Mouse (Mus musculus) lung, postnatal 0 days (tissue): ENCODE results near the gene Fblim1. TPM values are rescaled to one million over a fixed set of nuclear protein-coding genes. Genes with fewer than 3 reads are reported as not detected.

Source experiments
- ATAC-seq: fragments of 200-750 bp; cut with Nextera tagmentation; 2 replicates; pipeline ENCODE4 v1.8.0; 2017; ENCODE audit warnings: moderate library complexity
- DNase-seq: peaks from one replicate; pipeline ENCODE4 v3.0.0-alpha.2; 2016; ENCODE audit warnings: low spot score
- H3K27ac ChIP-seq: fragments of 300-500 bp; sonication (generic); 2 replicates; pipeline ENCODE4 v1.5.1; 2014; ENCODE audit warnings: antibody characterized with exemption, mild to moderate bottlenecking, low read length, mixed read lengths
- H3K27me3 ChIP-seq: fragments of 300-500 bp; sonication (generic); replicated peaks from 2 replicates; pipeline ENCODE4 v1.6.1; 2014; ENCODE audit warnings: low read length, mixed read lengths; ENCODE audit not compliant: insufficient read depth
- H3K36me3 ChIP-seq: fragments of 300-500 bp; sonication (generic); 2 replicates; pipeline ENCODE4 v1.6.1; 2014; ENCODE audit warnings: low read length, mixed read lengths; ENCODE audit not compliant: insufficient read depth
- H3K4me1 ChIP-seq: fragments of 300-500 bp; sonication (generic); 2 replicates; pipeline ENCODE4 v1.6.1; 2014; ENCODE audit warnings: antibody characterized with exemption, low read depth, low read length, mixed read lengths; ENCODE audit not compliant: insufficient read depth
- H3K4me2 ChIP-seq: fragments of 300-500 bp; sonication (generic); replicated peaks from 2 replicates; pipeline ENCODE4 v1.6.1; 2014; ENCODE audit warnings: low read depth, mild to moderate bottlenecking, low read length, moderate library complexity, mixed read lengths
- H3K4me3 ChIP-seq: fragments of 300-500 bp; sonication (generic); 2 replicates; pipeline ENCODE4 v1.5.1; 2014; ENCODE audit warnings: low read depth, low read length
- H3K9ac ChIP-seq: fragments of 300-500 bp; sonication (generic); replicated peaks from 2 replicates; pipeline ENCODE4 v1.6.1; 2014; ENCODE audit warnings: low read depth, mild to moderate bottlenecking
- H3K9me3 ChIP-seq: fragments of 300-500 bp; sonication (generic); 2 replicates; pipeline ENCODE4 v1.6.1; 2016; ENCODE audit warnings: low read length, mixed read lengths
- CTCF ChIP-seq: IDR thresholded peaks from 2 replicates; pipeline ENCODE4 v1.5.1; 2016; ENCODE audit warnings: antibody characterized with exemption, mild to moderate bottlenecking
- EP300 ChIP-seq: IDR thresholded peaks from 2 replicates; pipeline ENCODE4 v1.6.1; 2016; ENCODE audit warnings: antibody characterized with exemption, mild to moderate bottlenecking, control low read depth
- WGBS: fragments of 180-500 bp; shearing (Covaris S2); extraction: QIAGEN DNeasy Blood & Tissue Kit; methylation state at CpG from one replicate; pipeline ENCODE4 v1.1.7; 2014; 5-methylcytosine and 5-hydroxymethylcytosine counted together
- polyA plus RNA-seq: library from polyadenylated mRNA; unstranded; fragments of >200 nt; fragmentation: Nextera tagmentation; extraction: Ambion mirVana; gene quantifications from 2 replicates; pipeline ENCODE4 v1.2.1, GENCODE M21; 2015

Fblim1 gene
- polyA plus RNA-seq, 1 experiment from 2014 or later: 52.3 TPM

DNA sequence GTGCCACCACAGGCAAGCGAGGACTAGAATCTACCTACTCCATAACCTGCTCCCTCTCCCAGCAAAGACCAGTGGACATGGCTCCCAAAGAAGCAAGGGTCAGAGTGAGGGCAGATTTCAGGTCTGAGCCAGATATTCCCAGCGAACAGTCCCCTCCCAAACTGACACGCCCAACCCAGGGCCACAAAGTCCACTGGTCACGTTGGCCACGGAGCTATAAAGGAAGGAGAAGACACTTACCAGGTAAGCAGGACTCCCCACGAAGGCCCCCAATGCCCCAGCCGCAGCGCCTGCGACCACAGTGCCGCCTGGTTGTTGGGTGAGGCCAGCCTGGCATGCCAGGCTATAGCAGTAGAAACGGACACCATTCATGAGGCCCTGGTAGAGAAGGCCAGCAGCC, 17.1 kb upstream of the Fblim1 start:
- H3K27ac ChIP-seq: no peak overlapping the region; the same call in 1 of the 2 replicates
- TF ChIP-seq EP300 (no peak), CTCF (no peak)
- WGBS: 84% methylated on average over 11 of the region's 11 CpGs
- no peak for ATAC-seq
- no peak overlapping the region for H3K4me2 ChIP-seq
- H3K4me1 ChIP-seq: peaks cover 2% of the 10 kb centered on the region; the same call in 1 of the 2 replicates
- 0 out of 2 replicates have a peak, but pooled peaks cover 3% of the 10 kb centered on the region for H3K36me3 ChIP-seq
- H3K27me3 ChIP-seq: no peaks in the 10 kb centered on the region
- no peak overlapping the region for H3K4me3 ChIP-seq
- H3K9me3 ChIP-seq: no peaks in the 10 kb centered on the region
- no peak for DNase-seq
- no peak overlapping the region for H3K9ac ChIP-seq

DNA sequence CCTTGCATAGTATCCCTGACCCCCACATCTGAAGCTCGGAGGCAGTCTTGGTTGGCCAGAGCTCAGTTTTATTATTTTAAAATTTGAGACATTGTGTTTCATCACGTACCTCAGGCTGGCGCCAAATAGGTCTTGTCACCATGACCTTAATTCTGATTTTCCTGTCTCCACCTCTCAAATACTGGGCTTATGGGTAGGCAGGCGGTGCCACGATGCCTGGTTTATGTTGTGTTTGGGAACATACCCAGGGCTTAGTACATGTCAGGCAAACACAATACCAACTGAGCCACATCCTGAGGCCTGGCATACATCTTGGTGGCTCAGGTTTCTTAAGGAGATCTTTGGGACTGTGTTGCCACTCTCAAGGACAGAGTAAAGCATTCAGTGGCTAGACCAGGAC, 16.7 kb upstream of the Fblim1 start:
- 78% methylated on average over 5 of the region's 5 CpGs for WGBS
- H3K27me3 ChIP-seq: no peaks in the 10 kb centered on the region
- H3K4me2 ChIP-seq: no peak overlapping the region
- H3K36me3 ChIP-seq: no peaks in the 10 kb centered on the region
- DNase-seq (no peak), ATAC-seq (no peak)
- TF ChIP-seq CTCF (no peak), EP300 (no peak)
- no peak overlapping the region for H3K27ac ChIP-seq
- peaks cover 7% of the 10 kb centered on the region; the same call in 1 of the 2 replicates for H3K4me1 ChIP-seq
- no peak overlapping the region for H3K4me3 ChIP-seq
- H3K9ac ChIP-seq: no peak overlapping the region
- H3K9me3 ChIP-seq: no peaks in the 10 kb centered on the region

DNA sequence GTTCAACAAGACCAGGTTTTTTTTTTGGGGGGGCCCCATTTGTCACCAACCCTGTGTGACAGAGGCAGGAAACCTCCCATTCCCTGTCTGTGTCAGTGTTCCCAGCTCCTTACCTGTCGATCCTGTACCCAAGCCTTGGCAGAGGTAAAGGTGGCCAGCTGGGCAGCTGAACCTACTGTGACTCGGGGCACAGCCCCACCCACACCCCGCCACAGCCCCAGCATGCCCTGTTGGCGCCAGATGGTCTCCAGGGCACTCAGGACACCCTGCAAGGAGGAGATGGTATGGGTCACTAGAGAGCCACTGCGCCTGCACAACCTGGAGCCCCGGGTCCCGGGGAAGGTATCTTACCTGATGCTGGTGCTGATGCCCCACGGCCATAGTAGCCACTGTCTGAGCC, 16.2 kb upstream of the Fblim1 start:
- DNase-seq (no peak), ATAC-seq (no peak)
- H3K27ac ChIP-seq: no peak overlapping the region
- TF ChIP-seq CTCF: no peak
- TF ChIP-seq EP300: no peak
- 82% methylated on average over 8 of the region's 8 CpGs for WGBS
- H3K4me3 ChIP-seq: no peak overlapping the region
- no peaks in the 10 kb centered on the region for H3K27me3 ChIP-seq
- no peak overlapping the region for H3K4me2 ChIP-seq
- no peak overlapping the region for H3K9ac ChIP-seq
- H3K4me1 ChIP-seq: peaks cover 8% of the 10 kb centered on the region; the same call in 1 of the 2 replicates
- no peaks in the 10 kb centered on the region for H3K9me3 ChIP-seq
- H3K36me3 ChIP-seq: no peaks in the 10 kb centered on the region

DNA sequence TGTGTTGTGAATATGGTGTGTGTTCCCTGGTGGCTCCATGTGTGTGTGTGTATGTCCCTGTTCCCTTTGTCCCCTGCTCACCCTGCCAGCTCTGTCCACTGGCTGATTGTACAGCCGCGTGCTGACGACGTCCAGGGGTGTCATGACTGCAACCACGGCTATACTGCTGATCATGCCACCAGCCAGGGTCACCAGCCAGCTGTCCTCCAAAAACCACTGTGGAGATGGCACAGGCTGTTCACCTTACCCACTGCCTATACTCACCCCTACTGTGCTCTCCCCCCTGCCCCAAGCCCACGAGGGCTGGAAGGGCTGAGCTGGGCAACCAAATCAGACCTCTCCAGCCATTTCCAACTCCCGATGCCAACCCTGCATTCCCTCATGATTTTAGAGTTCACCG, 15.4 kb upstream of the Fblim1 start:
- H3K4me1 ChIP-seq: peaks cover 8% of the 10 kb centered on the region; the same call in 1 of the 2 replicates
- no peak for ATAC-seq
- no peaks in the 10 kb centered on the region for H3K36me3 ChIP-seq
- WGBS: 75% methylated on average over 8 of the region's 8 CpGs
- no peaks in the 10 kb centered on the region for H3K27me3 ChIP-seq
- H3K9ac ChIP-seq: no peak overlapping the region
- H3K4me2 ChIP-seq: no peak overlapping the region
- H3K4me3 ChIP-seq: no peak overlapping the region
- TF ChIP-seq EP300 (no peak), CTCF (no peak)
- H3K9me3 ChIP-seq: no peaks in the 10 kb centered on the region
- no peak overlapping the region for H3K27ac ChIP-seq
- no peak for DNase-seq

DNA sequence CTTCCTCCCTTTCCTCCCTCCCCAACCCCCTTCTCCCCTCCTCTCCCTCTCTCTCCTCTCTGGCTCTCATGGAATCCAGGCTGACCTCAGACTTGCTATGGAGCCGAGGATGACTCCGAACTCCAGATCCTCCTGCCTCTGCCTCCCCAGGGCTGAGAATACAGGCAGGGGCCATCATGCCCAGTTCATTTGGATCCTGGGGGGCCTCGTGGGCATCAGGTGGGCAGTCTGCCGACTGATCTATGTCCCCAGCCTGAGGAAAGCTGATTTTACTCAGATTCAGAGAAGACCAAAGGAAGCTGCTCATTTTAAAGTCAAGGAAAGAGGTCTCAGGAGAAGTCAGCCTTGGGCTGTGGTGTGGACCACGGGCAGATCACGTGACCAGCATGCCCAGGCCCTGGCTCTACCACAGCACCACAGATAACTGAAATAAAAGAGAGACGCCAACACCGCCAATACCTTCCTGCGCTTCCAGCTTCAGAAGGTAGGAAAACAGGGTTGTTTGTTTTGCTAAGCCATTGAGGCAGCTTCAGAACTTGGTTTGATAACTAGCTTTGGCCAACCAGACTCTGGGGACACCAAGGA, 13.5 kb upstream of the Fblim1 start:
- Histone ChIP-seq H3K4me3 (no peak overlapping the region), H3K9ac (no peak overlapping the region), H3K27ac (peak overlapping the region; percentile 51; the same call in 1 of the 2 replicates), H3K9me3 (no peaks in the 10 kb centered on the region), H3K36me3 (no peaks in the 10 kb centered on the region), H3K27me3 (no peaks in the 10 kb centered on the region), H3K4me2 (peak overlapping the region; percentile 25; the same call in 1 of the 2 replicates), H3K4me1 (peaks cover 8% of the 10 kb centered on the region; the same call in 1 of the 2 replicates)
- no peak for DNase-seq
- TF ChIP-seq EP300 (no peak), CTCF (no peak)
- ATAC-seq: no peak
- 71% methylated on average over 9 of the region's 9 CpGs for whole genome bisulfite sequencing

DNA sequence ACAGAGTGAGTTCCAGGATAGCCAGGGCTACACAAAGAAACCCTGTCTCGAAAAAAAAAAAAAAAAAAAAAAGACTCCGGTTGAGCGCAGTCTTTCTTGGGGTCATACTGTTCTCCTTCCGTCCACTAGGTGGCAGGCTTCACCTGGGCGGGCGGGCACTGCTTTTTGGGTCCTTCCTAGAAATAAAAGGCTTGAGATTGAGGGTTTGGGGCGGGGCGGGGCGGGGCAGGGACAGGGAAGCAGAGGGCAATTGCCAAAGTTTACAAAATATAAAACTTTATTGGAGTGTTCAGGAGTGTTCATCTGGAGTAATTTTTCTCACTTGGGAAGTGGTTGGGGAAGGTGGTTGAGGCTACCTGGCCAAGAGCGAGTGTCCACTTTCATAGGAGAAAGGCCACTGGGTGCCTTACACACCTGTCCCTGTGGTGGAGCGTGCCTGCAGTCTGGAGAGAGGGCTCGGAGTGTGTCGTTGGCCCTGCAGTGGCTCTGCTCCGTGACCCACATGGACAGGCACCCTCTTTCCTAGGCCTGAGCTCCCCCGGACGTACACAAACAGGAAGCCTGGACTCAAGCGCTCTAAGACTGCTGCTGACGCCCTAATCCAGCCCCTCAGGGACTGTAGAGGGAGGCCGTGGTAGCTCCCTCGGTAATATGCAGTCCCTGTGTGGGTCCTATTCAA, 12.8 kb upstream of the Fblim1 start, which contains the start of gene Tmem82:
Gene Tmem82, minus strand, starts transcription at position 69 of the 679 bp plus-strand sequence.
- no peaks in the 10 kb centered on the region for H3K27me3 ChIP-seq
- TF ChIP-seq CTCF: peak; percentile 78
- TF ChIP-seq EP300: no peak
- H3K9me3 ChIP-seq: no peaks in the 10 kb centered on the region
- peak within 1 kb of the TSS; percentile 59 for H3K27ac ChIP-seq
- peak within 1 kb of the TSS; percentile 55 for H3K4me2 ChIP-seq
- H3K4me3 ChIP-seq: peak within 1 kb of the TSS; percentile 21; the same call in 1 of the 2 replicates
- DNase-seq (peak; percentile 86), ATAC-seq (peak; percentile 50)
- 20% methylated on average over 19 of the region's 20 CpGs for whole genome bisulfite sequencing
- H3K36me3 ChIP-seq: no peaks in the 10 kb centered on the region
- H3K9ac ChIP-seq: 0 out of 2 replicates have a peak within 1 kb of the TSS, but pooled peaks have one; percentile 9
- peaks cover 8% of the 10 kb centered on the region; the same call in 1 of the 2 replicates for H3K4me1 ChIP-seq
